In genomic region chr2:167458548-167458947, GRCm38 (mm10) we compare ENCODE assay signal across 21 mouse cellular contexts. TPM values are rescaled to one million over a fixed set of nuclear protein-coding genes. Genes with fewer than 3 reads are reported as not detected.
DNase-seq lines count a peak whose midpoint lies in the region; ATAC-seq and TF ChIP-seq lines count a peak whose summit lies in the region.
"Had no signal": no experiment of that assay in that cellular context is flagged by ENCODE, and none has a peak within 500 bp of the region (broad histone marks: within the 10 kb centered on the region; RNA-seq: fewer than 3 reads in every experiment).

No protein-coding gene starts in this region.

- H3K4me2 ChIP-seq in liver, postnatal 0 days (ENCODE audit: low read depth, low read length), result no peak overlapping the region
- H3K4me2 ChIP-seq: forebrain, embryonic 13.5 days; hindbrain, embryonic 12.5 days; hindbrain, embryonic 15.5 days had no signal

- no peak for TF ChIP-seq EP300 in liver, postnatal 0 days (IDR thresholded peaks at IDR 0.05; ENCODE audit: low read depth)

- H3K36me3 ChIP-seq in liver, postnatal 0 days (replicated peaks; ENCODE audit: insufficient read depth, low read length), result peaks cover 53% of the 10 kb centered on the region

- H3K27ac ChIP-seq in gastrocnemius, adult 2 months, result peak overlapping the region; percentile 78
- no peak overlapping the region for H3K27ac ChIP-seq in liver, postnatal 0 days (ENCODE audit: low read depth)
- H3K27ac ChIP-seq: forebrain, embryonic 10.5 days; forebrain, embryonic 13.5 days; heart, adult 2 months; heart, embryonic 10.5 days; hindbrain, embryonic 12.5 days had no signal

- DNase-seq in cerebellum, postnatal 14 days, result peak; percentile 29 to 38
- DNase-seq in cerebellum, postnatal 4 days (ENCODE audit: low spot score in 2 of 2), result no peak
- DNase-seq in gastrocnemius, adult 2 months, result peak; percentile 54
- no peak for DNase-seq in gastrocnemius, postnatal 4 days (ENCODE audit: low spot score in 2 of 2)
- peak; percentile 56 for DNase-seq in kidney, postnatal 14 days
- DNase-seq in kidney, adult 18-20 months, result no peak
- peak; percentile 48 for DNase-seq in skeletal muscle tissue, adult 2 months (ENCODE audit: low read depth, low spot score)
- DNase-seq in liver, postnatal 0 days, result no peak
- DNase-seq: adrenal gland, adult 2 months; adrenal gland, postnatal 14 days; cerebellum, adult 11-12 months; gastrocnemius, postnatal 14 days; heart, adult 2 months had no signal

- no peaks in the 10 kb centered on the region for H3K9me3 ChIP-seq in liver, postnatal 0 days (ENCODE audit: low read length)
- H3K9me3 ChIP-seq: forebrain, embryonic 10.5 days; forebrain, embryonic 13.5 days; heart, embryonic 10.5 days; hindbrain, embryonic 12.5 days; hindbrain, embryonic 15.5 days had no signal

- no peak for TF ChIP-seq CTCF in gastrocnemius, adult 2 months (IDR thresholded peaks at IDR 0.05)
- no peak for TF ChIP-seq CTCF in liver, postnatal 0 days (IDR thresholded peaks at IDR 0.05; ENCODE audit: low read depth)

- no peak overlapping the region for H3K9ac ChIP-seq in liver, postnatal 0 days (replicated peaks)
- H3K9ac ChIP-seq: forebrain, embryonic 13.5 days; hindbrain, embryonic 12.5 days; hindbrain, embryonic 15.5 days had no signal

- intact Hi-C loops in gastrocnemius, adult 2 months (cut with DNase I), result no loop called here

- ATAC-seq in liver, postnatal 0 days, result no peak
- ATAC-seq: CD4-positive, CD25-positive, alpha-beta regulatory T cell, adult 4 months; forebrain, embryonic 13.5 days; forebrain, embryonic 16.5 days; intestine, postnatal 0 days had no signal

- WGBS in liver, postnatal 0 days (ENCODE audit: insufficient replicate concordance), result 84% methylated on average over 3 of the region's 3 CpGs

- H3K4me3 ChIP-seq in gastrocnemius, adult 2 months, result no peak overlapping the region
- H3K4me3 ChIP-seq in liver, postnatal 0 days (ENCODE audit: low read depth, low read length), result no peak overlapping the region
- H3K4me3 ChIP-seq: forebrain, embryonic 10.5 days; forebrain, embryonic 13.5 days; heart, adult 2 months; heart, embryonic 10.5 days; hindbrain, embryonic 12.5 days; hindbrain, embryonic 15.5 days had no signal

- H3K4me1 ChIP-seq in liver, postnatal 0 days (ENCODE audit: insufficient read depth), result no peaks in the 10 kb centered on the region
- H3K4me1 ChIP-seq: forebrain, embryonic 10.5 days; forebrain, embryonic 13.5 days; heart, embryonic 10.5 days; hindbrain, embryonic 12.5 days; hindbrain, embryonic 15.5 days had no signal

- H3K27me3 ChIP-seq in liver, postnatal 0 days (ENCODE audit: insufficient read depth, low read length), result no peaks in the 10 kb centered on the region
- H3K27me3 ChIP-seq: forebrain, embryonic 13.5 days; hindbrain, embryonic 12.5 days; hindbrain, embryonic 15.5 days had no signal

RNA-seq across cellular contexts. Expression of gene Rnf114, which starts 33.9 kb away (rescaled TPM):
- total RNA-seq in gastrocnemius, adult 2 months (2021), result 10 to 100 TPM; 40.0 to 40.9 TPM
- 10 to 100 TPM; 22.6 to 23.3 TPM for total RNA-seq in gastrocnemius, postnatal 4 days (2021)
- polyA plus RNA-seq in liver, postnatal 0 days (2015; fragmentation: Nextera tagmentation; extraction: Ambion mirVana), result 39.5 and 44.0 TPM in 2 replicates

RNA-seq across cellular contexts. Expression of gene Spata2, which starts 34.1 kb away (rescaled TPM):
- 10 to 100 TPM; 18.4 to 18.9 TPM for total RNA-seq in gastrocnemius, adult 2 months (2021)
- total RNA-seq in gastrocnemius, postnatal 4 days (2021), result 10 to 100 TPM; 16.2 to 19.5 TPM
- 4.7 and 4.9 TPM in 2 replicates for polyA plus RNA-seq in liver, postnatal 0 days (2015; fragmentation: Nextera tagmentation; extraction: Ambion mirVana)

RNA-seq across cellular contexts. Expression of gene Slc9a8, which starts 37.0 kb away (rescaled TPM):
- total RNA-seq in gastrocnemius, adult 2 months (2021), result 10 to 100 TPM; 25.0 to 30.4 TPM
- 10 to 100 TPM; 28.4 to 32.3 TPM for total RNA-seq in gastrocnemius, postnatal 4 days (2021)
- polyA plus RNA-seq in liver, postnatal 0 days (2015; fragmentation: Nextera tagmentation; extraction: Ambion mirVana), result 7.5 and 9.3 TPM in 2 replicates

Comparison
In these comparisons a context has a peak if more than half of its experiments do, and no peak if none do; other contexts are left out.
1. DNase-seq: peak in cerebellum, postnatal 14 days (2 of 2), gastrocnemius, adult 2 months (single experiment), kidney, postnatal 14 days (single experiment) and skeletal muscle tissue, adult 2 months (single experiment); none in cerebellum, postnatal 4 days (0 of 2), gastrocnemius, postnatal 4 days (0 of 2), kidney, adult 18-20 months (single experiment) and liver, postnatal 0 days (single experiment).